Mouse (Mus musculus) heart, postnatal 10 days (tissue): ENCODE data around the gene Celf2. TPM values are rescaled to one million over a fixed set of nuclear protein-coding genes. Genes with fewer than 3 reads are reported as not detected.

Experiments used
- DNase-seq, 2 experiments: peaks; one replicate each; pipeline ENCODE4 v3.0.0; 2021
- intact Hi-C: fragments of 180-260 bp; cut with DNase I; formaldehyde crosslinking; loops from one replicate; pipeline ENCODE4 v1.15.1; 2025
- total RNA-seq, 2 experiments: library from RNA; stranded (reverse); gene quantifications; 2 replicates each; pipeline ENCODE4 v1.2.3; 2021

Celf2 gene
- total RNA-seq, 2 experiments from 2014 or later, result 81.5 to 84.6 TPM

GRCm38 (mm10) chr2:7221856-7222255 is 287.5 kb downstream of the Celf2 start:
- no peak for DNase-seq
- intact Hi-C loops, result no loop called here

- DNase-seq, result no peak
- intact Hi-C loops, result no loop called here
These were observed 291.3 kb downstream of the Celf2 start for GRCm38 (mm10) chr2:7218101-7218500.

- DNase-seq, result no peak
- intact Hi-C loops, result no loop called here
These were observed 301.5 kb downstream of the Celf2 start for GRCm38 (mm10) chr2:7207691-7208504.

- no peak for DNase-seq
- intact Hi-C loops, result no loop called here
These were observed 315.9 kb downstream of the Celf2 start for GRCm38 (mm10) chr2:7193413-7193812.

GRCm38 (mm10) chr2:7179186-7179585 is 330.2 kb downstream of the Celf2 start:
- no peak for DNase-seq
- intact Hi-C loops, result no loop called here

- DNase-seq, result no peak
These were observed 335.9 kb downstream of the Celf2 start for GRCm38 (mm10) chr2:7173271-7174064.

GRCm38 (mm10) chr2:7171087-7171696 is 338.2 kb downstream of the Celf2 start:
- no peak for DNase-seq
- intact Hi-C loops, result no loop called here

More at GRCm38 (mm10) chr2:7173271-7174064, 335.9 kb downstream of the Celf2 start:
- intact Hi-C loops, result no loop called here

- intact Hi-C loops, result no loop called here
- no peak for DNase-seq
These were observed 343.6 kb downstream of the Celf2 start for GRCm38 (mm10) chr2:7165786-7166185.

GRCm38 (mm10) chr2:7160108-7160507 is 349.3 kb downstream of the Celf2 start:
- intact Hi-C loops, result no loop called here
- DNase-seq, result peak in 1 of 2 experiments; percentile 4

- intact Hi-C loops, result no loop called here
- no peak for DNase-seq
These were observed 362.1 kb downstream of the Celf2 start for GRCm38 (mm10) chr2:7147303-7147702.

- intact Hi-C loops, result no loop called here
- no peak for DNase-seq
These were observed 363.8 kb downstream of the Celf2 start for GRCm38 (mm10) chr2:7145541-7146043.

- intact Hi-C loops, result no loop called here
These were observed 364.5 kb downstream of the Celf2 start for GRCm38 (mm10) chr2:7144871-7145270.

GRCm38 (mm10) chr2:7123366-7123765 is 386.0 kb downstream of the Celf2 start:
- intact Hi-C loops, result no loop called here
- no peak for DNase-seq

More at GRCm38 (mm10) chr2:7144871-7145270, 364.5 kb downstream of the Celf2 start:
- no peak for DNase-seq

GRCm38 (mm10) chr2:7115801-7116200 is 393.6 kb downstream of the Celf2 start:
- intact Hi-C loops, result no loop called here
- DNase-seq, result no peak

- intact Hi-C loops, result no loop called here
These were observed 394.2 kb downstream of the Celf2 start for GRCm38 (mm10) chr2:7115161-7115560.

GRCm38 (mm10) chr2:7113738-7114137 is 395.6 kb downstream of the Celf2 start:
- intact Hi-C loops, result no loop called here
- DNase-seq, result no peak

More at GRCm38 (mm10) chr2:7115161-7115560, 394.2 kb downstream of the Celf2 start:
- no peak for DNase-seq

GRCm38 (mm10) chr2:7112156-7112813 is 397.1 kb downstream of the Celf2 start:
- no peak for DNase-seq

GRCm38 (mm10) chr2:7093414-7093813 is 415.9 kb downstream of the Celf2 start:
- intact Hi-C loops, result no loop called here
- DNase-seq, result no peak

More at GRCm38 (mm10) chr2:7112156-7112813, 397.1 kb downstream of the Celf2 start:
- intact Hi-C loops, result no loop called here

GRCm38 (mm10) chr2:7092641-7093040 is 416.7 kb downstream of the Celf2 start:
- intact Hi-C loops, result no loop called here
- DNase-seq, result no peak

GRCm38 (mm10) chr2:7090496-7090895 is 418.9 kb downstream of the Celf2 start:
- DNase-seq, result peak in 1 of 2 experiments; percentile 17
- intact Hi-C loops, result no loop called here
